Mouse (Mus musculus) forebrain, embryonic 12.5 days (tissue): ENCODE results near the gene Fbxo46. TPM values are rescaled to one million over a fixed set of nuclear protein-coding genes. Genes with fewer than 3 reads are reported as not detected.
A peak's percentile ranks its signal among the peaks of the same experiment; 100 is the strongest.

Experiments
- ATAC-seq: fragments of 200-750 bp; cut with Nextera tagmentation; 2 replicates; pipeline ENCODE4 v1.8.0; 2017; ENCODE audit warnings: moderate TSS enrichment; ENCODE audit not compliant: low FRiP score
- H3K27ac ChIP-seq: fragments of 300-500 bp; sonication (generic); 2 replicates; pipeline ENCODE4 v1.5.1; 2016; ENCODE audit warnings: mild to moderate bottlenecking
- H3K27me3 ChIP-seq: fragments of 300-500 bp; sonication (generic); 2 replicates; pipeline ENCODE4 v1.6.1; 2016; ENCODE audit warnings: mild to moderate bottlenecking
- H3K36me3 ChIP-seq: fragments of 300-500 bp; sonication (generic); replicated peaks from 2 replicates; pipeline ENCODE4 v1.6.1; 2016; ENCODE audit warnings: mild to moderate bottlenecking
- H3K4me1 ChIP-seq: fragments of 300-500 bp; sonication (generic); 2 replicates; pipeline ENCODE4 v1.6.1; 2016
- H3K4me2 ChIP-seq: fragments of 300-500 bp; sonication (generic); 2 replicates; pipeline ENCODE4 v1.6.1; 2016; ENCODE audit warnings: mild to moderate bottlenecking, moderate library complexity
- H3K4me3 ChIP-seq: fragments of 300-500 bp; sonication (generic); replicated peaks from 2 replicates; pipeline ENCODE4 v1.5.1; 2016; ENCODE audit warnings: mild to moderate bottlenecking
- H3K9ac ChIP-seq: fragments of 300-500 bp; sonication (generic); 2 replicates; pipeline ENCODE4 v1.6.1; 2016; ENCODE audit warnings: mild to moderate bottlenecking
- H3K9me3 ChIP-seq: fragments of 300-500 bp; sonication (generic); 2 replicates; pipeline ENCODE4 v1.6.1; 2016
- WGBS: fragments of 180-500 bp; shearing (Covaris S2); methylation state at CpG from one replicate; pipeline ENCODE4 v1.1.7; 2016; 5-methylcytosine and 5-hydroxymethylcytosine counted together
- microRNA counts: library from miRNA; unstranded; fragments of <30 nt; microRNA quantifications from one replicate; lab custom pipeline; 2017
- microRNA-seq: library from miRNA; unstranded; fragments of <30 nt; microRNA quantifications from one replicate; pipeline ENCODE4, GENCODE M21; 2017
- polyA plus RNA-seq: library from polyadenylated mRNA; unstranded; fragments of >200 nt; fragmentation: Nextera tagmentation; extraction: Ambion mirVana; gene quantifications from 2 replicates; pipeline ENCODE4 v1.2.1, GENCODE M21; 2016

The Fbxo46 gene
- polyA plus RNA-seq, 1 experiment from 2014 or later, result 18.4 TPM

DNA sequence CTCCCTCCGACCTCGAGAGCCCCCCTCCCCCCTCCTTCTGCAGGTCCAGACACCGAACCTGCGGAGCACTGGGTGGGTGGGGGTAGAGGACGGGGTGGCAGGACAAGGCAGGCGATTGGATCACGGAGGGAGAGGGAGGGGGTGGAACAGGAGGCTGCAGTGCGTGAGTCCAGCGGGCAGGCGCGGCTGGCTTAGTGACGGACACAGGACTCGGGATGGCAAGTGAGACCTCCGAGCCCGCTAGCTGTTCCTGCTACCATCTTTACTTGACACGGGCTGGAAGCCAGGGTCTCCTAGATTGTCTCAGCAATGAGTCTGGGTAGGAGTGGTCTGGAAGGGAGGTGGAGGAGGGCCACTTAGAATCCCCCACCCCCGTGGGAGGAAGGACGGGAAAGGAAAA, 58.4 kb downstream of the Fbxo46 start:
- H3K9ac ChIP-seq, result no peak overlapping the region
- H3K4me1 ChIP-seq, result peaks cover 55% of the 10 kb centered on the region
- H3K27me3 ChIP-seq, result peaks cover 69% of the 10 kb centered on the region
- H3K27ac ChIP-seq, result no peak overlapping the region
- whole genome bisulfite sequencing, result 6% methylated on average over 18 of the region's 18 CpGs
- ATAC-seq, result no peak
- H3K4me2 ChIP-seq, result peak overlapping the region; percentile 49
- H3K9me3 ChIP-seq, result no peaks in the 10 kb centered on the region
- no peaks in the 10 kb centered on the region for H3K36me3 ChIP-seq
- H3K4me3 ChIP-seq, result peak overlapping the region; percentile 15

DNA sequence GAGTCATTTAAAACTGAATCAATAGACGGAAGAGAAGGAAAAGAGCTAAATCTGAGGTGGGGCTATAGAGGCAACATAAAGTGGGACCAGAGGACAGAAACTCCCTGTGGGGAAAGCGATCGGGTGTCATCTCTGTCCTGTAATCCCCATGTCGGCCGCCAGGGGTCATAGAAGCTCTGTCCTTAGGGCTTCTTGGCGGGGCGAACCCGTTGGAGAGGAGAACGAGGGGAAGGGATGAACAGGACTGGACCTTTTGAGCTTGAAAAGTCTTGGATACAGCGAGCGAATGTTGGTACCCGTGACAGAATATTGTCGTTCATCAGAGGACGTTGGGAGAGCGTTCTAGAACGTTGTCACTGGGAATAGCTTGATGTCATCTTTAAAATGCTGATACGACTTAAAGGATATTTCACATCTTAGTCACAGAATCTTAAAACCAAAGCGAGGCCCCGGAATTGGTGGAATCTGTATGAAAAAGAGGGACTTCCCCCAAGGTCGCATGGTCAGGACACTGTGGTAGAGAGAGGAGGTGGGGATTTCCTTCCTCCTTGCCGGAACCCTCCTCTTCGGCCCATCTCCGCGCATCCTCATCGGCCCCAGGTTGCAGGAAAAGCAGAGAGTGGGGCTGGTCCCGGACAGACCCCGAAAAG, 58.9 kb downstream of the Fbxo46 start:
- Histone ChIP-seq H3K9me3 (no peaks in the 10 kb centered on the region), H3K27me3 (peaks cover 66% of the 10 kb centered on the region), H3K4me2 (peak overlapping the region; percentile 49), H3K36me3 (0 out of 2 replicates have a peak, but pooled peaks cover 2% of the 10 kb centered on the region), H3K4me1 (peaks cover 55% of the 10 kb centered on the region), H3K4me3 (peak overlapping the region; percentile 30), H3K27ac (no peak overlapping the region), H3K9ac (0 out of 2 replicates have a peak overlapping the region, but pooled peaks have one; percentile 5)
- ATAC-seq, result no peak
- 7% methylated on average over 27 of the region's 27 CpGs for WGBS

GRCm38 (mm10) chr7:19179173-19179572, 59.5 kb downstream of the Fbxo46 start:
- 0 out of 2 replicates have a peak, but pooled peaks cover 4% of the 10 kb centered on the region for H3K36me3 ChIP-seq
- peaks cover 57% of the 10 kb centered on the region for H3K4me1 ChIP-seq
- H3K9me3 ChIP-seq, result no peaks in the 10 kb centered on the region
- no peak overlapping the region for H3K27ac ChIP-seq
- no peak for ATAC-seq
- H3K4me3 ChIP-seq, result peak overlapping the region; percentile 30
- H3K27me3 ChIP-seq, result peaks cover 64% of the 10 kb centered on the region
- under 1% methylated on average over 32 of the region's 32 CpGs for WGBS
- peak overlapping the region; percentile 49 for H3K4me2 ChIP-seq
- H3K9ac ChIP-seq, result peak overlapping the region; percentile 5

GRCm38 (mm10) chr7:19179936-19180335, 60.3 kb downstream of the Fbxo46 start:
- peaks cover 65% of the 10 kb centered on the region for H3K4me1 ChIP-seq
- H3K36me3 ChIP-seq, result 0 out of 2 replicates have a peak, but pooled peaks cover 4% of the 10 kb centered on the region
- no peak overlapping the region for H3K27ac ChIP-seq
- H3K4me3 ChIP-seq, result peak overlapping the region; percentile 30; the same call in 1 of the 2 replicates
- H3K9me3 ChIP-seq, result no peaks in the 10 kb centered on the region
- peaks cover 60% of the 10 kb centered on the region for H3K27me3 ChIP-seq
- 44% methylated on average over 6 of the region's 6 CpGs for WGBS
- no peak overlapping the region for H3K9ac ChIP-seq
- H3K4me2 ChIP-seq, result no peak overlapping the region
- no peak for ATAC-seq

DNA sequence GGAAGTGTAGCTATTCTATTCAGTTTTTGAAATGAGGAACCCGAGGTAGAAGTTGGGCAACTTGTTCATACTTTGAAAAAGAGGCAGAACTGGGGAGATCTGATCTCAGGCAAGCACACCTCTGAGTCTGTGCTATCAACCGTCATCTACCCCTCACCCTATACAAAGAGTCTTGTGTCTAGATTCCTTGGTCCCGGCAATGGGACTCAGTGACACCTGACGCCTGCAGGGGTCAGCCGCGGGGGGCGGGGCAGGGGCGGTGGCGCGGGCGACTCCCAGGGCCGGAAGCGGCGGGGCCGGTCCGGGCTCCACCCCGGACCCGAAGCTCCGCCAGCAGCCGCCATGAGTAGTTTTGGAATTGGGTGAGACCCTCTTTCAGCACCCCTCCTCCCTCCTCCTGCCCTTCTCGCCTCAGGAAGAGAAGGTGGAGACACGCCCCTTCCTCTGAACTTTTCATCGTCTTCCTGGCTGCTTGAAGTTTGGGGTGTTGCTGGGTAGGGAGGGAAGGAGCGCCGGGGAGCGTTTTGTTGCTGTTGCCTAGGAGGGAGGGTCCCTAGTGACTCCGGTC, 61.3 kb downstream of the Fbxo46 start:
- no peaks in the 10 kb centered on the region for H3K9me3 ChIP-seq
- H3K4me2 ChIP-seq, result peak overlapping the region; percentile 67
- peaks cover 6% of the 10 kb centered on the region; the same call in 1 of the 2 replicates for H3K36me3 ChIP-seq
- peaks cover 53% of the 10 kb centered on the region for H3K27me3 ChIP-seq
- peaks cover 68% of the 10 kb centered on the region for H3K4me1 ChIP-seq
- H3K27ac ChIP-seq, result no peak overlapping the region
- under 1% methylated on average over 26 of the region's 27 CpGs for WGBS
- H3K4me3 ChIP-seq, result peak overlapping the region; percentile 47
- ATAC-seq, result no peak
- H3K9ac ChIP-seq, result peak overlapping the region; percentile 59

GRCm38 (mm10) chr7:19184250-19184649, 64.6 kb downstream of the Fbxo46 start:
- Histone ChIP-seq H3K9ac (no peak overlapping the region), H3K9me3 (no peaks in the 10 kb centered on the region), H3K27ac (peak overlapping the region; percentile 85), H3K4me2 (peak overlapping the region; percentile 30; the same call in 1 of the 2 replicates), H3K36me3 (peaks cover 22% of the 10 kb centered on the region), H3K27me3 (peaks cover 20% of the 10 kb centered on the region), H3K4me1 (peaks cover 42% of the 10 kb centered on the region), H3K4me3 (no peak overlapping the region)
- peak; percentile 3; the same call in 1 of the 2 replicates for ATAC-seq
- WGBS, result 77% methylated on average over 2 of the region's 2 CpGs

DNA sequence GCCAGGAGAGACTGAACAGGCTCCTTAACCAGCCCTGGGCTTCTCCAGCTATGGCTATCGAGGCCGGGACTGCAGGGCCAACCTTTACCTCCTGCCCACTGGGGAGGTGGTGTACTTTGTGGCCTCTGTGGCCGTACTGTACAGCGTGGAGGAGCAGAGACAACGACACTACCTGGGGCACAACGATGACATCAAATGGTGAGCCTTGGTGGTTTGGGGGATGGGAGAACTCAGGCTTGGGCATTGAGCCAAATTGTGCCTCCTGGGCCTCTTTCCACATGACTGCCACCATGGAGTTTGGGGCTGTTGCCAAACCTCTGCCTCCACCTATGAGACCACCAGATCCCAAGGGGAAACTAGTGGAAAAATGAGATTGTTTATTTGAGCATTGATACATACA, 65.1 kb downstream of the Fbxo46 start:
- H3K4me2 ChIP-seq, result peak overlapping the region; percentile 30
- peak overlapping the region; percentile 8; the same call in 1 of the 2 replicates for H3K4me3 ChIP-seq
- peaks cover 14% of the 10 kb centered on the region for H3K27me3 ChIP-seq
- H3K9me3 ChIP-seq, result no peaks in the 10 kb centered on the region
- H3K36me3 ChIP-seq, result peaks cover 23% of the 10 kb centered on the region
- 55% methylated on average over 6 of the region's 6 CpGs for WGBS
- H3K4me1 ChIP-seq, result peaks cover 37% of the 10 kb centered on the region
- no peak overlapping the region for H3K9ac ChIP-seq
- ATAC-seq, result peak; percentile 70
- H3K27ac ChIP-seq, result peak overlapping the region; percentile 85

MicroRNA genes within 50 kb of the gene (microRNA counts, 519-probe panel; counts per million panel counts)
- microRNA mmu-miR-330 (lab: Ali Mortazavi, UCI), result not detected

Small RNA genes lying within 50 kb of the gene (microRNA-seq; reads per million reads assigned to microRNA genes)
- gene Mir3100 (not detected), gene Mir330 (580 reads per million, percentile 70 among the genes with 10 or more reads in this experiment)

Other genes with a start within 250 kb of the Fbxo46 start
- 1.8 and 3.1 TPM in 2 replicates for gene Pglyrp1, start 248.5 kb upstream of the Fbxo46 start, polyA plus RNA-seq
- gene Ccdc61, start 209.4 kb upstream of the Fbxo46 start, polyA plus RNA-seq, result 39.7 and 41.0 TPM in 2 replicates
- 10.8 and 11.3 TPM in 2 replicates for gene Nova2, start 194.0 kb upstream of the Fbxo46 start, polyA plus RNA-seq
- gene Nanos2, start 132.5 kb upstream of the Fbxo46 start, polyA plus RNA-seq, result 0.24 and 0.28 TPM in 2 replicates
- 3.3 and 4.6 TPM in 2 replicates for gene Mypop, start 128.6 kb upstream of the Fbxo46 start, polyA plus RNA-seq
- 36.2 and 39.8 TPM in 2 replicates for gene Irf2bp1, start 115.8 kb upstream of the Fbxo46 start, polyA plus RNA-seq
- gene Foxa3, start 96.3 kb upstream of the Fbxo46 start, polyA plus RNA-seq, result 0.09 TPM in 1 of 2 replicates, not detected in the other
- 50.6 and 53.2 TPM in 2 replicates for gene Sympk, start 95.5 kb upstream of the Fbxo46 start, polyA plus RNA-seq
- not detected in 2 replicates for gene Rsph6a, start 65.2 kb upstream of the Fbxo46 start, polyA plus RNA-seq
- gene Dmwd, start 43.6 kb upstream of the Fbxo46 start, polyA plus RNA-seq, result 18.2 and 19.0 TPM in 2 replicates
- gene Dmpk, start 36.0 kb upstream of the Fbxo46 start, polyA plus RNA-seq, result 10.6 and 12.3 TPM in 2 replicates
- 5.8 and 7.3 TPM in 2 replicates for gene Six5, start 25.3 kb upstream of the Fbxo46 start, polyA plus RNA-seq
- gene Gm4969, start 1.5 kb upstream of the Fbxo46 start, polyA plus RNA-seq, result 1.1 and 1.8 TPM in 2 replicates
- 14.4 and 14.7 TPM in 2 replicates for gene Qpctl, start 29.4 kb downstream of the Fbxo46 start, polyA plus RNA-seq
- gene Snrpd2, start 29.9 kb downstream of the Fbxo46 start, polyA plus RNA-seq, result 148 and 153 TPM in 2 replicates
- gene Gipr, start 46.3 kb downstream of the Fbxo46 start, polyA plus RNA-seq, result 1.1 and 1.3 TPM in 2 replicates
- 5.8 and 6.5 TPM in 2 replicates for gene Eml2, start 56.6 kb downstream of the Fbxo46 start, polyA plus RNA-seq
- gene Gpr4, start 92.7 kb downstream of the Fbxo46 start, polyA plus RNA-seq, result 1.6 and 1.7 TPM in 2 replicates
- 45.5 and 48.3 TPM in 2 replicates for gene Opa3, start 108.5 kb downstream of the Fbxo46 start, polyA plus RNA-seq
- 42.4 and 43.0 TPM in 2 replicates for gene Vasp, start 152.0 kb downstream of the Fbxo46 start, polyA plus RNA-seq
- gene Ppm1n, start 160.2 kb downstream of the Fbxo46 start, polyA plus RNA-seq, result 0.19 TPM in 1 of 2 replicates, not detected in the other
- 70.3 and 74.1 TPM in 2 replicates for gene Rtn2, start 162.8 kb downstream of the Fbxo46 start, polyA plus RNA-seq
- gene Fosb, start 190.2 kb downstream of the Fbxo46 start, polyA plus RNA-seq, result 0.24 TPM in 1 of 2 replicates, not detected in the other
- 89.7 and 100 TPM in 2 replicates for gene Ercc1, start 224.9 kb downstream of the Fbxo46 start, polyA plus RNA-seq
- 24.7 and 24.8 TPM in 2 replicates for gene Cd3eap, start 239.6 kb downstream of the Fbxo46 start, polyA plus RNA-seq
- gene Ppp1r13l, start 239.9 kb downstream of the Fbxo46 start, polyA plus RNA-seq, result 4.8 and 5.3 TPM in 2 replicates